Mouse (Mus musculus): ENCODE data around the gene Rbfox1. TPM values are rescaled to one million over a fixed set of nuclear protein-coding genes. Genes with fewer than 3 reads are reported as not detected.

Rbfox1 gene
- polyA plus RNA-seq, 1 experiment from 2014 or later: 2.3 TPM

DNA sequence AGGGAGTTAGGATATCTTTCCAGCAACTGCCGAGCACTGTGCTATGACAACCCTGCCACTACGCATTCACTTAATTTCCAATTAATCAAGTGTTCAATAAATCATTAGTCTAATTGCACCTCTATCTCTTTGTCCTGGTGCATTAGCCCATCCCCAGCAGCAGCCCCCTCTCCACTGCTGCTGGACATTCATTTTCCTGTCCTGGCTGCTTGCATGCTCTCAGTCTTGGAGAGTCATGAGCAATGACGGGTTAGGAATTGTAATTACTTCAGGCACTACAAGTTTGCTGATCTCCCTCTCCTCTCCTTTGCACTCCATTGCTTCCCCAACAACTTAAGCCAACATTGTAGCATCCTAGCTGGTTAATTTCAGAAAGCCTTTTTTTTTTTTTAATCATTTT is 646.3 kb downstream of the Rbfox1 start:
- WGBS: 70% methylated on average over 3 of the region's 3 CpGs
- no peak for ATAC-seq
- no peak overlapping the region for H3K4me3 ChIP-seq (ENCODE audit: low read depth, low read length)
- H3K9me3 ChIP-seq (ENCODE audit: control insufficient read depth): no peaks in the 10 kb centered on the region
- H3K27me3 ChIP-seq (replicated peaks; ENCODE audit: control insufficient read depth, insufficient read depth, low read length): no peaks in the 10 kb centered on the region
- H3K27ac ChIP-seq (ENCODE audit: low read depth, low read length): no peak overlapping the region
- H3K36me3 ChIP-seq (ENCODE audit: control insufficient read depth, insufficient read depth): no peaks in the 10 kb centered on the region
- H3K4me2 ChIP-seq (replicated peaks; ENCODE audit: low read depth): no peak overlapping the region
- H3K4me1 ChIP-seq (replicated peaks; ENCODE audit: control insufficient read depth, insufficient read depth, low read length): no peaks in the 10 kb centered on the region
- no peak for TF ChIP-seq CTCF (IDR thresholded peaks at IDR 0.05; ENCODE audit: low read depth)
- no peak overlapping the region for H3K9ac ChIP-seq (ENCODE audit: low read depth, low read length)

DNA sequence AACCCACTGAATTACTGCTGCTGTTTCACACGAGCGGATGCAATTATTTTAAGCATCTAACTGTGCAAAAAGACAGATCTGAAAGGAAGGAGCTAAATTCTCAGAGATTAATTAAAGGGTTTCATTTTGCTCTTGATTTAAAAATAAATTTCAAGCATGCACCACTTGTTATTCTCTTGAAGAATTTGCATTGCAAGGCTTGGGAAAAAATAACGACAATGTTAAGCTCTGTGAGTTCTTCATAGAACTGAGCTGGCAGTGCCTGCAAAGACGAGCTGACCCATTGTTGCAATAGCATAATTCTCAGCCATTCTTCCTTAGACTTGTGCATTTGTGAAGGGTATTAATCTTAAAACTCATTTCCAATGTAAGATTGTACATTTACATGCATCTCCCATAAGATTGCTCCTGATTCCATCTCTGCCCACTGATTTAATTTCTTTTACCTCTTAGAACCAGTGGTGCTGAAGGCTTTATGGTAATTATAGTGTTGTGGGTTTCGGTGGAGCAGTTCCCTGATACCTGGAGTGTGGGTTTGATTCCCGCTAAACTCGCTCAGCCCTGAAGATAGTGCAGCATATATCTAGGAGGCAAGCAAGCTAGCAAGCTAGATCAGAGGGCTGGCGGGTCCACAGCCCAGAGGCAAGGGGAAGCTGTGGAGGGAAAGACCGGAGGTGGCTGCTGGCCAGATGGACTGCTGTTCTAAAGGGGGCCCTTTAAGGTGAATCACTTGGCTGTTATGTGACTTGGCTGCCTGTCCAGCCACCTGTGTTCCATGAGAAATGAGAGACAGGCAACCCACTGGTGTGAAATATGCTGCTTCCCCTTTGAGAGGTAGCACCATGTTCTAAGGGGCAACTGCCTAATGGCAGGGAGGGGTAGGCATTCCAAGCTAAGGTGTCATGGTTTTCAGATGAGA is 647.2 kb downstream of the Rbfox1 start:
- H3K4me2 ChIP-seq (replicated peaks; ENCODE audit: low read depth): no peak overlapping the region
- no peak overlapping the region for H3K4me3 ChIP-seq (ENCODE audit: low read depth, low read length)
- H3K27ac ChIP-seq (ENCODE audit: low read depth, low read length): no peak overlapping the region
- no peak for TF ChIP-seq CTCF (IDR thresholded peaks at IDR 0.05; ENCODE audit: low read depth)
- H3K9me3 ChIP-seq (ENCODE audit: control insufficient read depth): no peaks in the 10 kb centered on the region
- H3K4me1 ChIP-seq (replicated peaks; ENCODE audit: control insufficient read depth, insufficient read depth, low read length): no peaks in the 10 kb centered on the region
- H3K9ac ChIP-seq (ENCODE audit: low read depth, low read length): no peak overlapping the region
- 78% methylated on average over 9 of the region's 9 CpGs for WGBS
- ATAC-seq: no peak
- no peaks in the 10 kb centered on the region for H3K36me3 ChIP-seq (ENCODE audit: control insufficient read depth, insufficient read depth)
- no peaks in the 10 kb centered on the region for H3K27me3 ChIP-seq (replicated peaks; ENCODE audit: control insufficient read depth, insufficient read depth, low read length)

DNA sequence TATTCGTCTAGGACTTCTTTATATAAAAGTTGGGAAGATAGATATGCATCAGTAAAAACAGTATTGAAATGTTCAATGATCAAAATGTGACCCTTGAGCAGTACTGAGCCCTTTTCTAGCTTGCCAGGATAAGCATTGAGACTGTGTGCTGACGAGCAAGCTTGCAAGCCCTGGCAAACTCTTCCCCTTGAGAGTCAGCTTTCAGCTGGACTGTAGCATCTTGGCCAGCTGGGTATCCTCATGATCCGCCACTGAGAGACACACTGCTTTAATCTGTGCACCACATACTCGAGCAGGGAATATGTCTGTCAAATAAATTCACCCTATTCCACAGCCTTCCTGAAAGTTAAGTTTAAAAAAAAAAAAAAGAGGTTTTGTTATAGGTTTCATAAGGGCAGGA is 670.6 kb downstream of the Rbfox1 start:
- WGBS: 56% methylated on average over 4 of the region's 4 CpGs
- Histone ChIP-seq H3K4me3 (ENCODE audit: low read depth, low read length) (no peak overlapping the region), H3K27ac (ENCODE audit: low read depth, low read length) (no peak overlapping the region), H3K9ac (ENCODE audit: low read depth, low read length) (no peak overlapping the region), H3K4me1 (replicated peaks; ENCODE audit: control insufficient read depth, insufficient read depth, low read length) (no peaks in the 10 kb centered on the region), H3K36me3 (ENCODE audit: control insufficient read depth, insufficient read depth) (no peaks in the 10 kb centered on the region), H3K27me3 (replicated peaks; ENCODE audit: control insufficient read depth, insufficient read depth, low read length) (no peaks in the 10 kb centered on the region), H3K4me2 (replicated peaks; ENCODE audit: low read depth) (no peak overlapping the region), H3K9me3 (ENCODE audit: control insufficient read depth) (no peaks in the 10 kb centered on the region)
- no peak for TF ChIP-seq CTCF (IDR thresholded peaks at IDR 0.05; ENCODE audit: low read depth)
- no peak for ATAC-seq

DNA sequence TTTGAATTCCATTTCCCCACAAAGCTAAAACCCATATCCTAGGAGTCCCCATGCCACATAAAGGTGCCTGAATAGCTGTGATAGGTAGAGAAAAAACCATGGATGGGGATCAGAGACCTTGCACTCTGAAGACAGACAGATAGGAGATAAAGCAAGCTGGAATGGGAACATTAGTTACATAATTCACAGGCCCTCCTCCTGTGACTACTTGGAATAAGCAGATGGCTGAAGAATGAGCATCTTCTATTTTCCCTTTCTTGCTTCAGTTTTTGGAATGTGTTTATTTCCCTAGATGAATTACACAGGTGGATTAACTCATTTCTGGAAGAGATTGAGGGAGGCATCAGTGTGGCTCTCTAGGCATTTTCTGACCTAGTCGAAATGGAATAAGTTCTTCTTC is 672.6 kb downstream of the Rbfox1 start:
- Histone ChIP-seq H3K4me2 (replicated peaks; ENCODE audit: low read depth) (no peak overlapping the region), H3K27ac (ENCODE audit: low read depth, low read length) (no peak overlapping the region), H3K4me3 (ENCODE audit: low read depth, low read length) (no peak overlapping the region), H3K9me3 (ENCODE audit: control insufficient read depth) (no peaks in the 10 kb centered on the region), H3K9ac (ENCODE audit: low read depth, low read length) (no peak overlapping the region), H3K4me1 (replicated peaks; ENCODE audit: control insufficient read depth, insufficient read depth, low read length) (no peaks in the 10 kb centered on the region), H3K27me3 (replicated peaks; ENCODE audit: control insufficient read depth, insufficient read depth, low read length) (no peaks in the 10 kb centered on the region), H3K36me3 (ENCODE audit: control insufficient read depth, insufficient read depth) (no peaks in the 10 kb centered on the region)
- ATAC-seq: no peak
- no peak for TF ChIP-seq CTCF (IDR thresholded peaks at IDR 0.05; ENCODE audit: low read depth)
- 73% methylated on average over 1 of the region's 1 CpGs for WGBS

DNA sequence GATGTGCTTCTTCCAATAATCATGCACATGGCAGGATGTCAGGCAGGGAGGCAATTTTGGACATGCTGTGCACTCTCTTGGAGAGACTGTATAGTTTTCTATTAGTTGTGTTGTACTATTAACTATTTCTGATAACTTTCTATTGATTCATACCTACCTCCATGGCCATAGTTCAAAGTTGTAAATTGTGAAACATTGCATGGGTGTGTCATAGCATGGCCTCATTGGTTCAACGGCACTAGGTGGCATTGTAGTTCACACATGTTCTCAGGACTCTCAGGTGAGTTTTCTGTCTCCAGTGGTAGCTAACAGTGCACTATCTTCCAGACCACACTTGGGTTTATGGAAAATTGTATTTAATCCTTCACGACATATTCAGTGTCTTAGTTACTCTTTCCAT is 699.5 kb downstream of the Rbfox1 start:
- H3K9me3 ChIP-seq (ENCODE audit: control insufficient read depth): no peaks in the 10 kb centered on the region
- TF ChIP-seq CTCF (IDR thresholded peaks at IDR 0.05; ENCODE audit: low read depth): no peak
- ATAC-seq: peak; percentile 66
- no peaks in the 10 kb centered on the region for H3K4me1 ChIP-seq (replicated peaks; ENCODE audit: control insufficient read depth, insufficient read depth, low read length)
- H3K4me2 ChIP-seq (replicated peaks; ENCODE audit: low read depth): no peak overlapping the region
- WGBS: 62% methylated on average over 2 of the region's 2 CpGs
- H3K27ac ChIP-seq (ENCODE audit: low read depth, low read length): no peak overlapping the region
- no peaks in the 10 kb centered on the region for H3K27me3 ChIP-seq (replicated peaks; ENCODE audit: control insufficient read depth, insufficient read depth, low read length)
- H3K4me3 ChIP-seq (ENCODE audit: low read depth, low read length): no peak overlapping the region
- no peaks in the 10 kb centered on the region for H3K36me3 ChIP-seq (ENCODE audit: control insufficient read depth, insufficient read depth)
- no peak overlapping the region for H3K9ac ChIP-seq (ENCODE audit: low read depth, low read length)

DNA sequence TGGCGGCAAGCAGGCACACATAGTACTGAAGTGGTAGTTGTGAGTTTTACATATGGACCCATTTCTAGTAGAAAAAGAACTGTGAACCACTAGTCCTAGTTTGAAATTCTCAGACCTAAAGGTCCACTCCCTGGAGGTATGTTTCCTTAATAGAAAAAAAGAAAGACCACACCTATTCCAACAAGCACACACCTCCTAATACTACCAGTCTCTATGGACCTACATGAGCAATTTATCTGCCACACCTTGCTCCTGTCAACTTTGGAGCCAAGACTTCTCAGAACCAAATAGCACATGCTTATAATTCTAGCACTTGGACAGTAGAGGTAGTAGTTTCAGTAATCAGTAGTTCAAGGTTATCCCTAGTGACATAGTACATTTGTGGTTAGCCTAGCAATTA is 700.0 kb downstream of the Rbfox1 start:
- Histone ChIP-seq H3K4me3 (ENCODE audit: low read depth, low read length) (no peak overlapping the region), H3K9me3 (ENCODE audit: control insufficient read depth) (no peaks in the 10 kb centered on the region), H3K4me2 (replicated peaks; ENCODE audit: low read depth) (no peak overlapping the region), H3K4me1 (replicated peaks; ENCODE audit: control insufficient read depth, insufficient read depth, low read length) (no peaks in the 10 kb centered on the region), H3K27me3 (replicated peaks; ENCODE audit: control insufficient read depth, insufficient read depth, low read length) (no peaks in the 10 kb centered on the region), H3K27ac (ENCODE audit: low read depth, low read length) (no peak overlapping the region), H3K36me3 (ENCODE audit: control insufficient read depth, insufficient read depth) (no peaks in the 10 kb centered on the region), H3K9ac (ENCODE audit: low read depth, low read length) (no peak overlapping the region)
- TF ChIP-seq CTCF (IDR thresholded peaks at IDR 0.05; ENCODE audit: low read depth): no peak
- 97% methylated on average over 1 of the region's 1 CpGs for WGBS
- peak; percentile 57; the same call in 1 of the 2 replicates for ATAC-seq
